Mouse (Mus musculus) forebrain, embryonic 15.5 days (tissue): Measurements from ENCODE around the gene Kcnmb1. TPM values are rescaled to one million over a fixed set of nuclear protein-coding genes. Genes with fewer than 3 reads are reported as not detected.
A peak's percentile ranks its signal among the peaks of the same experiment; 100 is the strongest.

Experiments
- ATAC-seq: fragments of 200-750 bp; cut with Nextera tagmentation; replicated peaks from 2 replicates; pipeline ENCODE4 v1.8.0; 2017; ENCODE audit warnings: mild to moderate bottlenecking, moderate TSS enrichment, moderate library complexity
- H3K27ac ChIP-seq: fragments of 300-500 bp; sonication (generic); replicated peaks from 2 replicates; pipeline ENCODE4 v1.5.1; 2015; ENCODE audit warnings: mild to moderate bottlenecking, inconsistent platforms
- H3K27me3 ChIP-seq: fragments of 300-500 bp; sonication (generic); 2 replicates; pipeline ENCODE4 v1.6.1; 2015; ENCODE audit warnings: inconsistent platforms
- H3K36me3 ChIP-seq: fragments of 300-500 bp; sonication (generic); 2 replicates; pipeline ENCODE4 v1.6.1; 2015; ENCODE audit warnings: mild to moderate bottlenecking, inconsistent platforms
- H3K4me1 ChIP-seq: fragments of 300-500 bp; sonication (generic); 2 replicates; pipeline ENCODE4 v1.6.1; 2015; ENCODE audit warnings: inconsistent platforms
- H3K4me2 ChIP-seq: fragments of 300-500 bp; sonication (generic); replicated peaks from 2 replicates; pipeline ENCODE4 v1.6.1; 2015; ENCODE audit warnings: mild to moderate bottlenecking, inconsistent platforms
- H3K4me3 ChIP-seq: fragments of 300-500 bp; sonication (generic); 2 replicates; pipeline ENCODE4 v1.5.1; 2015; ENCODE audit warnings: mild to moderate bottlenecking, inconsistent platforms
- H3K9ac ChIP-seq: fragments of 300-500 bp; sonication (generic); replicated peaks from 2 replicates; pipeline ENCODE4 v1.6.1; 2015; ENCODE audit warnings: mild to moderate bottlenecking, inconsistent platforms
- H3K9me3 ChIP-seq: fragments of 300-500 bp; sonication (generic); 2 replicates; pipeline ENCODE4 v1.6.1; 2016; ENCODE audit warnings: inconsistent platforms
- WGBS: fragments of 180-500 bp; shearing (Covaris S2); methylation state at CpG from one replicate; pipeline ENCODE4 v1.1.7; 2015; ENCODE audit warnings: mixed read lengths; 5-methylcytosine and 5-hydroxymethylcytosine counted together
- polyA plus RNA-seq: library from polyadenylated mRNA; unstranded; fragments of >200 nt; fragmentation: Nextera tagmentation; extraction: Ambion mirVana; gene quantifications from 2 replicates; pipeline ENCODE4 v1.2.1, GENCODE M21; 2015

Gene Kcnmb1
- polyA plus RNA-seq: 0.11 and 0.15 TPM in 2 replicates

- Histone ChIP-seq H3K4me2 (no peak within 1 kb of the TSS), H3K27ac (no peak within 1 kb of the TSS), H3K9ac (no peak within 1 kb of the TSS), H3K9me3 (no peaks in the 10 kb centered on the region), H3K36me3 (no peaks in the 10 kb centered on the region), H3K4me3 (no peak within 1 kb of the TSS), H3K27me3 (no peaks in the 10 kb centered on the region), H3K4me1 (no peaks in the 10 kb centered on the region)
- 55% methylated on average over 6 of the region's 6 CpGs for WGBS
- peak; percentile 51 for ATAC-seq
Measured at GRCm38 (mm10) chr11:33962688-33963407, at the start of gene Kcnmb1. Kcnmb1 (plus strand) TSS chr11:33963013.

GRCm38 (mm10) chr11:33913061-33913460 lies 49.8 kb upstream of the Kcnmb1 start:
- no peak overlapping the region for H3K9ac ChIP-seq
- H3K27me3 ChIP-seq: no peaks in the 10 kb centered on the region
- H3K4me3 ChIP-seq: no peak overlapping the region
- H3K4me2 ChIP-seq: no peak overlapping the region
- no peak for ATAC-seq
- H3K4me1 ChIP-seq: peaks cover 16% of the 10 kb centered on the region
- no peaks in the 10 kb centered on the region for H3K36me3 ChIP-seq
- H3K9me3 ChIP-seq: no peaks in the 10 kb centered on the region
- no peak overlapping the region for H3K27ac ChIP-seq
- WGBS: 79% methylated on average over 7 of the region's 7 CpGs

GRCm38 (mm10) chr11:33914216-33914615 lies 48.6 kb upstream of the Kcnmb1 start:
- no peak for ATAC-seq
- WGBS: 51% methylated on average over 12 of the region's 12 CpGs

GRCm38 (mm10) chr11:33917574-33917973 lies 45.2 kb upstream of the Kcnmb1 start:
- no peak overlapping the region for H3K27ac ChIP-seq
- peak; percentile 75 for ATAC-seq
- no peak overlapping the region for H3K4me3 ChIP-seq
- peaks cover 7% of the 10 kb centered on the region; the same call in 1 of the 2 replicates for H3K4me1 ChIP-seq
- no peaks in the 10 kb centered on the region for H3K27me3 ChIP-seq
- H3K36me3 ChIP-seq: no peaks in the 10 kb centered on the region
- H3K9me3 ChIP-seq: no peaks in the 10 kb centered on the region
- no peak overlapping the region for H3K9ac ChIP-seq
- 27% methylated on average over 6 of the region's 6 CpGs for WGBS
- H3K4me2 ChIP-seq: no peak overlapping the region

More at GRCm38 (mm10) chr11:33914216-33914615, 48.6 kb upstream of the Kcnmb1 start:
- H3K9ac ChIP-seq: no peak overlapping the region
- no peaks in the 10 kb centered on the region for H3K36me3 ChIP-seq
- H3K4me3 ChIP-seq: no peak overlapping the region
- H3K27me3 ChIP-seq: no peaks in the 10 kb centered on the region
- no peak overlapping the region for H3K4me2 ChIP-seq
- peaks cover 16% of the 10 kb centered on the region for H3K4me1 ChIP-seq
- H3K9me3 ChIP-seq: no peaks in the 10 kb centered on the region
- H3K27ac ChIP-seq: no peak overlapping the region

- Histone ChIP-seq H3K4me3 (no peak overlapping the region), H3K36me3 (no peaks in the 10 kb centered on the region), H3K4me2 (no peak overlapping the region), H3K27ac (no peak overlapping the region), H3K9ac (no peak overlapping the region), H3K27me3 (no peaks in the 10 kb centered on the region), H3K4me1 (peaks cover 7% of the 10 kb centered on the region; the same call in 1 of the 2 replicates), H3K9me3 (no peaks in the 10 kb centered on the region)
- no peak for ATAC-seq
- WGBS: 24% methylated on average over 2 of the region's 2 CpGs
Measured at GRCm38 (mm10) chr11:33918424-33918823, 44.4 kb upstream of the Kcnmb1 start.

GRCm38 (mm10) chr11:33919826-33920225 lies 43.0 kb upstream of the Kcnmb1 start:
- H3K36me3 ChIP-seq: no peaks in the 10 kb centered on the region
- H3K4me1 ChIP-seq: peaks cover 7% of the 10 kb centered on the region; the same call in 1 of the 2 replicates
- no peak overlapping the region for H3K27ac ChIP-seq
- H3K9ac ChIP-seq: no peak overlapping the region
- WGBS: 93% methylated on average over 7 of the region's 7 CpGs
- H3K4me2 ChIP-seq: no peak overlapping the region
- no peak overlapping the region for H3K4me3 ChIP-seq
- ATAC-seq: no peak
- no peaks in the 10 kb centered on the region for H3K9me3 ChIP-seq
- H3K27me3 ChIP-seq: no peaks in the 10 kb centered on the region

- no peak overlapping the region for H3K27ac ChIP-seq
- no peak overlapping the region for H3K4me2 ChIP-seq
- WGBS: 70% methylated on average over 13 of the region's 13 CpGs
- peaks cover 8% of the 10 kb centered on the region; the same call in 1 of the 2 replicates for H3K4me1 ChIP-seq
- H3K36me3 ChIP-seq: no peaks in the 10 kb centered on the region
- no peaks in the 10 kb centered on the region for H3K27me3 ChIP-seq
- H3K9me3 ChIP-seq: no peaks in the 10 kb centered on the region
- H3K4me3 ChIP-seq: no peak overlapping the region
- ATAC-seq: no peak
- no peak overlapping the region for H3K9ac ChIP-seq
Measured at GRCm38 (mm10) chr11:33921451-33921850, 41.4 kb upstream of the Kcnmb1 start.

- H3K4me1 ChIP-seq: peaks cover 16% of the 10 kb centered on the region
Measured at GRCm38 (mm10) chr11:33923031-33923430, 39.8 kb upstream of the Kcnmb1 start.

GRCm38 (mm10) chr11:33925778-33926177 lies 37.0 kb upstream of the Kcnmb1 start:
- H3K4me2 ChIP-seq: no peak overlapping the region
- WGBS: 63% methylated on average over 8 of the region's 8 CpGs
- no peaks in the 10 kb centered on the region for H3K27me3 ChIP-seq
- H3K9ac ChIP-seq: no peak overlapping the region
- 0 out of 2 replicates have a peak, but pooled peaks have one; percentile 3 for ATAC-seq
- peaks cover 30% of the 10 kb centered on the region for H3K4me1 ChIP-seq
- no peaks in the 10 kb centered on the region for H3K9me3 ChIP-seq
- H3K36me3 ChIP-seq: no peaks in the 10 kb centered on the region
- H3K4me3 ChIP-seq: no peak overlapping the region
- no peak overlapping the region for H3K27ac ChIP-seq

More at GRCm38 (mm10) chr11:33923031-33923430, 39.8 kb upstream of the Kcnmb1 start:
- H3K27ac ChIP-seq: no peak overlapping the region
- H3K27me3 ChIP-seq: no peaks in the 10 kb centered on the region
- no peaks in the 10 kb centered on the region for H3K9me3 ChIP-seq
- H3K9ac ChIP-seq: no peak overlapping the region
- no peaks in the 10 kb centered on the region for H3K36me3 ChIP-seq
- 79% methylated on average over 3 of the region's 3 CpGs for WGBS
- H3K4me3 ChIP-seq: no peak overlapping the region
- no peak overlapping the region for H3K4me2 ChIP-seq
- no peak for ATAC-seq

GRCm38 (mm10) chr11:33926551-33926950 lies 36.3 kb upstream of the Kcnmb1 start:
- Histone ChIP-seq H3K9me3 (no peaks in the 10 kb centered on the region), H3K9ac (no peak overlapping the region), H3K27me3 (no peaks in the 10 kb centered on the region), H3K4me1 (peaks cover 30% of the 10 kb centered on the region), H3K27ac (no peak overlapping the region), H3K4me3 (no peak overlapping the region), H3K4me2 (no peak overlapping the region), H3K36me3 (no peaks in the 10 kb centered on the region)
- ATAC-seq: no peak
- 57% methylated on average over 2 of the region's 2 CpGs for WGBS

GRCm38 (mm10) chr11:33927321-33927720 lies 35.5 kb upstream of the Kcnmb1 start:
- Histone ChIP-seq H3K4me1 (peaks cover 30% of the 10 kb centered on the region), H3K36me3 (no peaks in the 10 kb centered on the region), H3K9me3 (no peaks in the 10 kb centered on the region), H3K27ac (no peak overlapping the region), H3K27me3 (no peaks in the 10 kb centered on the region), H3K4me3 (no peak overlapping the region), H3K9ac (no peak overlapping the region), H3K4me2 (no peak overlapping the region)
- 41% methylated on average over 6 of the region's 6 CpGs for WGBS
- no peak for ATAC-seq

- no peak overlapping the region for H3K27ac ChIP-seq
- H3K4me2 ChIP-seq: no peak overlapping the region
- no peaks in the 10 kb centered on the region for H3K9me3 ChIP-seq
- H3K36me3 ChIP-seq: no peaks in the 10 kb centered on the region
- H3K27me3 ChIP-seq: no peaks in the 10 kb centered on the region
- peak; percentile 39; the same call in 1 of the 2 replicates for ATAC-seq
- peaks cover 30% of the 10 kb centered on the region for H3K4me1 ChIP-seq
- no peak overlapping the region for H3K9ac ChIP-seq
- H3K4me3 ChIP-seq: no peak overlapping the region
- WGBS: 56% methylated on average over 4 of the region's 4 CpGs
Measured at GRCm38 (mm10) chr11:33927836-33928235, 35.0 kb upstream of the Kcnmb1 start.
